Mouse (Mus musculus) ovary, adult 18-20 months (tissue): ENCODE data around the gene Phtf2.
"Not testable (repeated sequence)": the region's sequence is repeated elsewhere in the genome, so short reads cannot be mapped to it uniquely, and the experiment has no call there.

Experiments used
- DNase-seq: peaks from one replicate; pipeline ENCODE4 v3.0.0; 2022; ENCODE audit warnings: low spot score, mixed read lengths

Phtf2 gene

GRCm38 (mm10) chr5:20765365-20765920, 116.5 kb downstream of the Phtf2 start:
- no peak for DNase-seq

GRCm38 (mm10) chr5:20762441-20762840, 119.5 kb downstream of the Phtf2 start:
- not testable (repeated sequence) for DNase-seq

- DNase-seq: no peak
Measured at GRCm38 (mm10) chr5:20760368-20761162, 121.4 kb downstream of the Phtf2 start.

- no peak for DNase-seq
Measured at GRCm38 (mm10) chr5:20759771-20760170, 122.2 kb downstream of the Phtf2 start.

GRCm38 (mm10) chr5:20753963-20754362, 128.0 kb downstream of the Phtf2 start:
- no peak for DNase-seq

GRCm38 (mm10) chr5:20753096-20753495, 128.8 kb downstream of the Phtf2 start:
- DNase-seq: no peak

- no peak for DNase-seq
Measured at GRCm38 (mm10) chr5:20751696-20752095, 130.2 kb downstream of the Phtf2 start.

- no peak for DNase-seq
Measured at GRCm38 (mm10) chr5:20751000-20751399, 130.9 kb downstream of the Phtf2 start.

GRCm38 (mm10) chr5:20749535-20749934, 132.4 kb downstream of the Phtf2 start:
- DNase-seq: no peak

GRCm38 (mm10) chr5:20748856-20749255, 133.1 kb downstream of the Phtf2 start:
- DNase-seq: no peak

GRCm38 (mm10) chr5:20748142-20748541, 133.8 kb downstream of the Phtf2 start:
- no peak for DNase-seq

- no peak for DNase-seq
Measured at GRCm38 (mm10) chr5:20741936-20742335, 140.0 kb downstream of the Phtf2 start.

GRCm38 (mm10) chr5:20741193-20741592, 140.7 kb downstream of the Phtf2 start:
- DNase-seq: no peak

GRCm38 (mm10) chr5:20738795-20739194, 143.1 kb downstream of the Phtf2 start:
- DNase-seq: no peak

GRCm38 (mm10) chr5:20723226-20723625, 158.7 kb downstream of the Phtf2 start:
- DNase-seq: not testable (repeated sequence)

- DNase-seq: peak; percentile 14
Measured at GRCm38 (mm10) chr5:20720201-20720900, 161.6 kb downstream of the Phtf2 start.

GRCm38 (mm10) chr5:20715980-20716379, 165.9 kb downstream of the Phtf2 start:
- not testable (repeated sequence) for DNase-seq

- DNase-seq: not testable (repeated sequence)
Measured at GRCm38 (mm10) chr5:20714619-20715018, 167.3 kb downstream of the Phtf2 start.

GRCm38 (mm10) chr5:20710845-20711244, 171.1 kb downstream of the Phtf2 start:
- not testable (repeated sequence) for DNase-seq
